Mouse (Mus musculus) liver, adult 2 months (tissue): ENCODE results near the gene Klhl35.

Source experiments
- CTCF ChIP-seq: fragments of 200-500 bp; IDR thresholded peaks from 2 replicates; pipeline ENCODE4 v1.5.1; 2011; ENCODE audit warnings: low read depth, low read length, control low read depth
- POLR2A ChIP-seq: fragments of 200-500 bp; IDR thresholded peaks from 2 replicates; pipeline ENCODE4 v1.6.1; 2011; ENCODE audit warnings: low read length, control low read depth; ENCODE audit not compliant: insufficient read depth; ENCODE audit errors: extremely low read depth

- TF ChIP-seq CTCF (no peak), POLR2A (no peak)
Measured at GRCm38 (mm10) chr7:99441534-99442072, 24.2 kb upstream of the Klhl35 start.
